Mouse (Mus musculus) layer of hippocampus, postnatal 10 days (tissue): ENCODE data around the gene Fgfr2. TPM values are rescaled to one million over a fixed set of nuclear protein-coding genes. Genes with fewer than 3 reads are reported as not detected.

ENCODE experiments used
- DNase-seq, 2 experiments: peaks; one replicate each; pipeline ENCODE4 v3.0.0; 2021; ENCODE audit warnings: low spot score in 2 of 2
- total RNA-seq, 2 experiments: library from RNA; stranded (reverse); gene quantifications; 2 replicates each; pipeline ENCODE4 v1.2.3; 2021

Gene Fgfr2
- total RNA-seq, 2 experiments from 2014 or later, result 35.6 to 48.3 TPM

- DNase-seq, result no peak
These were observed 2466.2 kb downstream of the Fgfr2 start for GRCm38 (mm10) chr7:130656965-130657364.

GRCm38 (mm10) chr7:130654562-130654961, 2468.6 kb downstream of the Fgfr2 start:
- no peak for DNase-seq

GRCm38 (mm10) chr7:130653036-130653555, 2470.1 kb downstream of the Fgfr2 start:
- no peak for DNase-seq

- DNase-seq, result no peak
These were observed 2472.5 kb downstream of the Fgfr2 start for GRCm38 (mm10) chr7:130650621-130651020.

GRCm38 (mm10) chr7:130649257-130649656, 2473.9 kb downstream of the Fgfr2 start:
- no peak for DNase-seq

- no peak for DNase-seq
These were observed 2475.1 kb downstream of the Fgfr2 start for GRCm38 (mm10) chr7:130648061-130648460.

GRCm38 (mm10) chr7:130646762-130647139, 2476.4 kb downstream of the Fgfr2 start:
- peak in 1 of 2 experiments; percentile 29 for DNase-seq

GRCm38 (mm10) chr7:130645994-130646761, 2477.0 kb downstream of the Fgfr2 start:
- peak; percentile 29 to 52 for DNase-seq

- peak in 1 of 2 experiments; percentile 17 for DNase-seq
These were observed 2477.7 kb downstream of the Fgfr2 start for GRCm38 (mm10) chr7:130645332-130645993.

- DNase-seq, result no peak
These were observed 2482.5 kb downstream of the Fgfr2 start for GRCm38 (mm10) chr7:130640681-130641080.

- DNase-seq, result no peak
These were observed 2485.3 kb downstream of the Fgfr2 start for GRCm38 (mm10) chr7:130637811-130638210.

- DNase-seq, result no peak
These were observed 2486.2 kb downstream of the Fgfr2 start for GRCm38 (mm10) chr7:130636902-130637301.

GRCm38 (mm10) chr7:130636274-130636673, 2486.9 kb downstream of the Fgfr2 start:
- no peak for DNase-seq

GRCm38 (mm10) chr7:130635212-130635611, 2487.9 kb downstream of the Fgfr2 start:
- no peak for DNase-seq

- no peak for DNase-seq
These were observed 2488.8 kb downstream of the Fgfr2 start for GRCm38 (mm10) chr7:130634259-130634871.

GRCm38 (mm10) chr7:130632379-130632732, 2490.8 kb downstream of the Fgfr2 start:
- DNase-seq, result no peak

- DNase-seq, result no peak
These were observed 2491.4 kb downstream of the Fgfr2 start for GRCm38 (mm10) chr7:130631553-130632378.

- no peak for DNase-seq
These were observed 2492.2 kb downstream of the Fgfr2 start for GRCm38 (mm10) chr7:130630956-130631355.

- DNase-seq, result no peak
These were observed 2493.2 kb downstream of the Fgfr2 start for GRCm38 (mm10) chr7:130629999-130630398.

- no peak for DNase-seq
These were observed 2494.5 kb downstream of the Fgfr2 start for GRCm38 (mm10) chr7:130628601-130629000.

- DNase-seq, result no peak
These were observed 2497.8 kb downstream of the Fgfr2 start for GRCm38 (mm10) chr7:130625361-130625760.
